Mouse (Mus musculus): Measurements from ENCODE around the gene Hoxd9.

DNA sequence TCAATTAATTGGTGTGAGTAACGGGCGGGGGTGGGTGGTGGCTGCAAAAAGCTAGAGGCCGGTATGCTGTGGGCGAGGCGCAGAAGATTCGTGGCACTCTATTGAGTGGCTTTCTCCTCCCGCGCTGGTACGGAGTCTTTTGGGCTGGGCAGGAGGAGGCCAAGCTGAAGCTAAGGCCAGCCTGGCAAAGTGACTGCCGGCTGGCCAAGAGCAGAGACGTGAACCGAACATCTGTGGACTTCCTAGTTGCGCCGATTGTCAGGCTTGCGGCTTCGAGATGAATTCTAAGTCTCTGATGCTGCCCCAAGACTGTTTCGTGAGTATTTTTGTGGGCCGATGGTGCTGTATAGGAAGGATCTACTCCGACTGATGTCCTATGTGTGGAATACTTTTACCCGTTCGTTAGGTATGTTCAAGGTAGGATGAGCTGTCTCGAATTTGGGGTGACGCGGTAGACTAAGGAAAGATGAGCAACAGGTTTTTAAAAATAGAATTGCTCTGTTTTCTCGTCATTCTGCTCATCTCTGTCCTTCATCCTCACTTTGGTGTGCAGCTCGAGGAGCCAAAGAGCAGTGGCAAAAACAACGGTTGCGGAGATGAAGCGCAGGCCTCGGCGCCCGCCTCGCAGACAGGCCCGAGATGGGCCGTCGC is 30.2 kb upstream of the Hoxd9 start:
- no peak for TF ChIP-seq CTCF (IDR thresholded peaks at IDR 0.05; ENCODE audit: low read depth, low read length)
- no peak for TF ChIP-seq POLR2A (IDR thresholded peaks at IDR 0.05; ENCODE audit: borderline replicate concordance, low read depth, low read length)
